In genomic region chr17:44597918-44598504, GRCm38 (mm10) we compare ENCODE assay signal across 10 mouse cellular contexts.
DNase-seq lines count a peak whose midpoint lies in the region; ATAC-seq and TF ChIP-seq lines count a peak whose summit lies in the region.
"Had no signal": no experiment of that assay in that cellular context is flagged by ENCODE, and none has a peak within 500 bp of the region (broad histone marks: within the 10 kb centered on the region; RNA-seq: fewer than 3 reads in every experiment).

No protein-coding gene starts in this region.

- H3K9me3 ChIP-seq in intestine, embryonic 14.5 days (ENCODE audit: control insufficient read depth, low read length): no peaks in the 10 kb centered on the region
- no peaks in the 10 kb centered on the region for H3K9me3 ChIP-seq in intestine, postnatal 0 days (ENCODE audit: control insufficient read depth)
- H3K9me3 ChIP-seq in hindbrain, embryonic 12.5 days (replicated peaks): no peaks in the 10 kb centered on the region
- H3K9me3 ChIP-seq: forebrain, embryonic 10.5 days had no signal

- H3K4me1 ChIP-seq in intestine, embryonic 14.5 days (replicated peaks; ENCODE audit: control insufficient read depth, insufficient read depth, low read length): peaks cover 8% of the 10 kb centered on the region; the same call in 1 of the 2 replicates
- no peaks in the 10 kb centered on the region for H3K4me1 ChIP-seq in intestine, postnatal 0 days (replicated peaks; ENCODE audit: control insufficient read depth, insufficient read depth, low read length)
- H3K4me1 ChIP-seq in hindbrain, embryonic 12.5 days: peaks cover 3% of the 10 kb centered on the region

- no peak for DNase-seq in intestine, embryonic 14.5 days (ENCODE audit: low spot score)
- DNase-seq in brain, adult 2 months (ENCODE audit: low read depth, low spot score): peak; percentile 49
- DNase-seq in gastrocnemius, postnatal 25 days: peak; percentile 49
- DNase-seq in layer of hippocampus, postnatal 14 days (ENCODE audit: low spot score in 2 of 2): peak; percentile 38 to 45
- no peak for DNase-seq in adrenal gland, postnatal 14 days
- DNase-seq: cerebellum, adult 18-20 months had no signal

- H3K36me3 ChIP-seq in intestine, embryonic 14.5 days (ENCODE audit: control insufficient read depth, insufficient read depth, low read length): no peaks in the 10 kb centered on the region
- no peaks in the 10 kb centered on the region for H3K36me3 ChIP-seq in intestine, postnatal 0 days (ENCODE audit: control insufficient read depth, insufficient read depth)
- H3K36me3 ChIP-seq in hindbrain, embryonic 12.5 days: no peaks in the 10 kb centered on the region
- H3K36me3 ChIP-seq: forebrain, embryonic 10.5 days had no signal

- H3K4me2 ChIP-seq in intestine, embryonic 14.5 days (ENCODE audit: low read length): peak overlapping the region; percentile 11; the same call in 1 of the 2 replicates
- no peak overlapping the region for H3K4me2 ChIP-seq in intestine, postnatal 0 days (replicated peaks; ENCODE audit: low read depth)
- no peak overlapping the region for H3K4me2 ChIP-seq in hindbrain, embryonic 12.5 days (replicated peaks)

- no peak overlapping the region for H3K9ac ChIP-seq in intestine, embryonic 14.5 days (ENCODE audit: low read length)
- H3K9ac ChIP-seq in intestine, postnatal 0 days (ENCODE audit: low read depth, low read length): no peak overlapping the region
- H3K9ac ChIP-seq in hindbrain, embryonic 12.5 days: no peak overlapping the region

- TF ChIP-seq CTCF in intestine, postnatal 0 days (IDR thresholded peaks at IDR 0.05; ENCODE audit: low read depth): no peak

- H3K27me3 ChIP-seq in intestine, embryonic 14.5 days (replicated peaks; ENCODE audit: control insufficient read depth, insufficient read depth, low read length): peaks cover 6% of the 10 kb centered on the region; the same call in 1 of the 2 replicates
- no peaks in the 10 kb centered on the region for H3K27me3 ChIP-seq in intestine, postnatal 0 days (replicated peaks; ENCODE audit: control insufficient read depth, insufficient read depth, low read length)
- no peaks in the 10 kb centered on the region for H3K27me3 ChIP-seq in hindbrain, embryonic 12.5 days

- 41% methylated on average over 8 of the region's 8 CpGs for whole genome bisulfite sequencing in intestine, embryonic 14.5 days
- WGBS in intestine, postnatal 0 days: 53% methylated on average over 8 of the region's 8 CpGs
- 48% methylated on average over 8 of the region's 8 CpGs for WGBS in hindbrain, embryonic 12.5 days

- H3K4me3 ChIP-seq in intestine, embryonic 14.5 days (ENCODE audit: low read depth, low read length): no peak overlapping the region
- no peak overlapping the region for H3K4me3 ChIP-seq in intestine, postnatal 0 days (ENCODE audit: low read depth, low read length)
- no peak overlapping the region for H3K4me3 ChIP-seq in hindbrain, embryonic 12.5 days
- H3K4me3 ChIP-seq: forebrain, embryonic 10.5 days had no signal

- H3K27ac ChIP-seq in intestine, embryonic 14.5 days (ENCODE audit: low read depth): peak overlapping the region; percentile 43; the same call in 1 of the 2 replicates
- no peak overlapping the region for H3K27ac ChIP-seq in intestine, postnatal 0 days (ENCODE audit: low read depth, low read length)
- H3K27ac ChIP-seq in hindbrain, embryonic 12.5 days: no peak overlapping the region
- H3K27ac ChIP-seq: forebrain, embryonic 10.5 days; macrophage had no signal

- no peak for ATAC-seq in intestine, embryonic 14.5 days (replicated peaks; ENCODE audit: low FRiP score, low TSS enrichment, low read depth)
- no peak for ATAC-seq in intestine, postnatal 0 days
- no peak for ATAC-seq in hindbrain, embryonic 12.5 days (ENCODE audit: low FRiP score)

Comparison
In these comparisons a context has a peak if more than half of its experiments do, and no peak if none do; other contexts are left out.
1. DNase-seq: peak in brain, adult 2 months (single experiment), gastrocnemius, postnatal 25 days (single experiment) and layer of hippocampus, postnatal 14 days (2 of 2); none in intestine, embryonic 14.5 days (single experiment) and adrenal gland, postnatal 14 days (single experiment).